In the genomic region with DNA sequence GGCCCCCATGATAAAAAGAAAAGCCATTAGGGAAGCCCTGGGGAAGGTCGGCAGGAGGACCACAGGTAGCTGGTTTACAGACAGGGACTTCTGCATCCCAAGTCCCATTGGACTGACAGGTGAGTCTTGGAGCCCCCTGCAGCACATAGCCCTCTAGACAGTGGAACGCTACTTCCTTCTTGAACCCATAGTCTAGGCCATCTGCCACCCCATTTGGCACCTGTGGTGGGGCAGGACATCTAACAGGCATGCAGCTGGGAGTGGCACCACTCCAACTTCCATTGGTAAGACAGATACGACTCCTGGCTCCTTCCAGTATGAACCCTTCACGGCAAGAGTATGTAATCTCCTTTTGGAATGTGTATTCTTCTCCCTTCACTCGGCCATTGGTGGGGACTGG, we compare ENCODE assay signal across 33 mouse cellular contexts. TPM values are rescaled to one million over a fixed set of nuclear protein-coding genes. Genes with fewer than 3 reads are reported as not detected.
A peak's percentile ranks its signal among the peaks of the same experiment; 100 is the strongest.
DNase-seq lines count a peak whose midpoint lies in the region; TF ChIP-seq lines count a peak whose summit lies in the region.
"Had no signal": no experiment of that assay in that cellular context is flagged by ENCODE, and none has a peak within 500 bp of the region (broad histone marks: within the 10 kb centered on the region; RNA-seq: fewer than 3 reads in every experiment).

No protein-coding gene starts in this region.

- H3K4me1 ChIP-seq in cerebellum, adult 2 months (ENCODE audit: control insufficient read depth, insufficient read depth, low read length) = 0 out of 2 replicates have a peak, but pooled peaks cover 7% of the 10 kb centered on the region
- no peaks in the 10 kb centered on the region for H3K4me1 ChIP-seq in embryonic facial prominence, embryonic 10.5 days
- H3K4me1 ChIP-seq: embryonic facial prominence, embryonic 13.5 days; forebrain, embryonic 12.5 days; forebrain, embryonic 15.5 days; heart, embryonic 12.5 days; heart, embryonic 15.5 days; hindbrain, embryonic 10.5 days had no signal

- H3K27me3 ChIP-seq in cerebellum, adult 2 months (ENCODE audit: control insufficient read depth, insufficient read depth, low read length) = no peaks in the 10 kb centered on the region
- no peaks in the 10 kb centered on the region for H3K27me3 ChIP-seq in embryonic facial prominence, embryonic 10.5 days (replicated peaks; ENCODE audit: low read depth, poor library complexity, severe bottlenecking)
- H3K27me3 ChIP-seq: embryonic facial prominence, embryonic 13.5 days; forebrain, embryonic 12.5 days; forebrain, embryonic 15.5 days; heart, embryonic 12.5 days; heart, embryonic 15.5 days had no signal

- TF ChIP-seq POLR2A in cerebellum, adult 2 months (IDR thresholded peaks at IDR 0.05; ENCODE audit: borderline replicate concordance, insufficient read depth, low read length) = no peak

- no peak overlapping the region for H3K27ac ChIP-seq in cerebellum, adult 2 months (ENCODE audit: insufficient read depth, low read length)
- H3K27ac ChIP-seq in embryonic facial prominence, embryonic 10.5 days (replicated peaks) = no peak overlapping the region
- H3K27ac ChIP-seq: embryonic facial prominence, embryonic 13.5 days; forebrain, embryonic 12.5 days; forebrain, embryonic 15.5 days; heart, embryonic 15.5 days; hindbrain, embryonic 10.5 days; hindbrain, embryonic 14.5 days; hindbrain, postnatal 0 days had no signal

- DNase-seq in heart, adult 11 months = peak; percentile 76
- DNase-seq in heart, adult 18-20 months = no peak
- DNase-seq in cerebellum, adult 2 months = peak; percentile 35 to 48
- DNase-seq in cerebellum, adult 9-11 months = peak; percentile 55
- no peak for DNase-seq in gastrocnemius, postnatal 4 days (ENCODE audit: low spot score in 2 of 2)
- no peak for DNase-seq in layer of hippocampus, adult 8-10 months (ENCODE audit: low spot score in 2 of 2)
- DNase-seq in embryonic facial prominence, embryonic 10.5 days (ENCODE audit: low spot score) = no peak
- DNase-seq: adrenal gland, adult 2 months; adrenal gland, postnatal 14 days; gastrocnemius, postnatal 25 days; heart, postnatal 10 days; heart, postnatal 36 days; kidney, adult 18-20 months; kidney, adult 9 months had no signal

- H3K9me3 ChIP-seq in embryonic facial prominence, embryonic 10.5 days = no peaks in the 10 kb centered on the region
- H3K9me3 ChIP-seq: embryonic facial prominence, embryonic 13.5 days; forebrain, embryonic 12.5 days; forebrain, embryonic 15.5 days; heart, embryonic 15.5 days; hindbrain, embryonic 10.5 days had no signal

- WGBS in cerebellum, adult 2 months = 34% methylated on average over 5 of the region's 5 CpGs
- WGBS in embryonic facial prominence, embryonic 10.5 days = 94% methylated on average over 5 of the region's 5 CpGs

- H3K36me3 ChIP-seq in embryonic facial prominence, embryonic 10.5 days (replicated peaks) = peaks cover 6% of the 10 kb centered on the region; the same call in 1 of the 2 replicates
- H3K36me3 ChIP-seq: forebrain, embryonic 12.5 days; forebrain, embryonic 15.5 days; heart, embryonic 15.5 days; hindbrain, embryonic 10.5 days had no signal

- no peak overlapping the region for H3K4me3 ChIP-seq in cerebellum, adult 2 months (replicated peaks; ENCODE audit: insufficient read depth, low read depth, low read length)
- H3K4me3 ChIP-seq in embryonic facial prominence, embryonic 10.5 days = no peak overlapping the region
- H3K4me3 ChIP-seq: embryonic facial prominence, embryonic 13.5 days; erythroblast, embryonic 14.5 days; forebrain, embryonic 12.5 days; forebrain, embryonic 15.5 days; heart, embryonic 12.5 days; heart, embryonic 15.5 days; hindbrain, embryonic 10.5 days had no signal

- TF ChIP-seq CTCF in cerebellum, adult 2 months (IDR thresholded peaks at IDR 0.05; ENCODE audit: borderline replicate concordance, insufficient read depth, low read depth, low read length) = no peak

RNA-seq across cellular contexts. Expression of a gene that starts 60.0 kb away (rescaled TPM):
- not detected for total RNA-seq in heart, adult 18-20 months (2021)
- polyA plus RNA-seq in cerebellum, adult 2 months (2012; rRNA removed) = not detected in 2 replicates
- total RNA-seq in gastrocnemius, postnatal 4 days (2021) = not detected
- total RNA-seq in layer of hippocampus, adult 8-10 months (2022) = not detected
- not detected in 2 replicates for polyA plus RNA-seq in embryonic facial prominence, embryonic 10.5 days (2016; fragmentation: Nextera tagmentation; extraction: Ambion mirVana)
- total RNA-seq: adrenal gland, adult 2 months; adrenal gland, postnatal 14 days; adrenal gland, postnatal 4 days; common myeloid progenitor, adult 5-6 weeks; gastrocnemius, adult 8-10 months; gastrocnemius, postnatal 25 days; granulocyte monocyte progenitor cell, adult 5-6 weeks; heart, postnatal 10 days; heart, postnatal 36 days; hindbrain, postnatal 0 days; MEL had no signal
- polyA plus RNA-seq: adrenal gland, adult 2 months; brain, embryonic 14.5 days; C2C12; CD4-positive, CD25-positive, alpha-beta regulatory T cell, adult 4 months; embryonic facial prominence, embryonic 13.5 days; erythroblast, embryonic 14.5 days; forebrain, embryonic 12.5 days; forebrain, embryonic 15.5 days; heart, embryonic 12.5 days; heart, embryonic 15.5 days; hindbrain, embryonic 10.5 days; hindbrain, embryonic 14.5 days; hindbrain, postnatal 0 days; inflammation-experienced regulatory T-cells, adult 6 months; intestine, embryonic 16.5 days had no signal

Comparison
In these comparisons a context has a peak if more than half of its experiments do, and no peak if none do; other contexts are left out.
1. DNase-seq: peak in heart, adult 11 months (single experiment), cerebellum, adult 2 months (2 of 2) and cerebellum, adult 9-11 months (single experiment); none in heart, adult 18-20 months (0 of 2), gastrocnemius, postnatal 4 days (0 of 2), layer of hippocampus, adult 8-10 months (0 of 2) and embryonic facial prominence, embryonic 10.5 days (single experiment).